Mouse (Mus musculus) erythroblast, embryonic 14.5 days (primary cell): ENCODE results near the gene Map4k3.

Experiments used
- GATA1 ChIP-seq: IDR thresholded peaks from 2 replicates; pipeline ENCODE4 v1.6.1; 2012; ENCODE audit warnings: low read length, inconsistent platforms, mixed read lengths
- TAL1 ChIP-seq: IDR thresholded peaks from 3 replicates; pipeline ENCODE4 v1.6.1; 2012; ENCODE audit warnings: low read length, inconsistent platforms, mixed read lengths

DNA sequence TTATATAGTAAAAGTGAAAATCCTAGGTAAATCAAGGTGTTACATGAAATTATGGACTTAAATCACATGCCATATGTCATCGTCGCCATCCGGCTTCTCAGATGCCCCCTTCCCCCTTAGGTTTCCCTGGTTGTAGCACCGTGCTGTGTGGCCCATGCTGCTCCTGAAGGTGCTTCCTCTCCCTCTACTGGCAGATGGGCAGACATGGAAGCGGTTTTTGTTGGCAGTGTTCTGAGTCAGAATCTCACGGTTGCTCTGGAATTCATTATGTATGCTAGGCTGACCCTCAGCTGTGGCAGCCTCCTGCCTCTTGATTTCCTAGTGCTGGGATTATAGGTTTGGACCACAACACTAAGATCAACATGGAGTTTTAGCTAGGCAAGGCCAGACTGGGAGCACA lies 191.1 kb downstream of the Map4k3 start:
- TF ChIP-seq GATA1 (no peak), TAL1 (no peak)
